Mouse (Mus musculus) small intestine, adult 2 months (tissue): ENCODE data around the gene Pmch.

ENCODE experiments used
- CTCF ChIP-seq: fragments of 200-500 bp; IDR thresholded peaks from 2 replicates; pipeline ENCODE4 v1.5.1; 2012; ENCODE audit warnings: low read depth, mild to moderate bottlenecking, control low read depth, inconsistent platforms, low read length, moderate library complexity, mixed read lengths; ENCODE audit not compliant: insufficient replicate concordance, insufficient read length; ENCODE audit errors: extremely low read depth
- POLR2A ChIP-seq: fragments of 200-500 bp; IDR thresholded peaks from 2 replicates; pipeline ENCODE4 v1.6.1; 2012; ENCODE audit warnings: low read depth, mild to moderate bottlenecking, control low read depth, inconsistent platforms, low read length, moderate library complexity

GRCm38 (mm10) chr10:88064872-88065271, 26.0 kb upstream of the Pmch start:
- no peak for TF ChIP-seq CTCF
- no peak for TF ChIP-seq POLR2A
